Mouse (Mus musculus): ENCODE measurements around the gene Fam169b. TPM values are rescaled to one million over a fixed set of nuclear protein-coding genes. Genes with fewer than 3 reads are reported as not detected.
A peak's percentile ranks its signal among the peaks of the same experiment; 100 is the strongest.

Gene Fam169b
- total RNA-seq, 4 experiments from 2014 or later = 0.19 TPM; not detected in 3

GRCm38 (mm10) chr7:68318006-68318788 lies 44.6 kb downstream of the Fam169b start:
- DNase-seq (ENCODE audit: low spot score in 2 of 2) = peak in 1 of 2 experiments; percentile 40

- no peak for DNase-seq (ENCODE audit: low spot score in 2 of 2)
Observed at GRCm38 (mm10) chr7:68318979-68319378, 45.3 kb downstream of the Fam169b start.

- DNase-seq (ENCODE audit: low spot score in 2 of 2) = peak in 1 of 2 experiments; percentile 13
Observed at GRCm38 (mm10) chr7:68320078-68320810, 46.6 kb downstream of the Fam169b start.

- no peak for DNase-seq (ENCODE audit: low spot score in 2 of 2)
Observed at GRCm38 (mm10) chr7:68323051-68323450, 49.4 kb downstream of the Fam169b start.

GRCm38 (mm10) chr7:68326190-68326722 lies 52.6 kb downstream of the Fam169b start:
- no peak for DNase-seq (ENCODE audit: low spot score in 2 of 2)

GRCm38 (mm10) chr7:68329000-68329399 lies 55.4 kb downstream of the Fam169b start:
- DNase-seq (ENCODE audit: low spot score in 2 of 2) = no peak

GRCm38 (mm10) chr7:68332799-68333198 lies 59.2 kb downstream of the Fam169b start:
- no peak for DNase-seq (ENCODE audit: low spot score in 2 of 2)

GRCm38 (mm10) chr7:68337080-68337781 lies 63.6 kb downstream of the Fam169b start:
- DNase-seq (ENCODE audit: low spot score in 2 of 2) = no peak

- DNase-seq (ENCODE audit: low spot score in 2 of 2) = no peak
Observed at GRCm38 (mm10) chr7:68338680-68339079, 65.0 kb downstream of the Fam169b start.

GRCm38 (mm10) chr7:68344561-68344960 lies 70.9 kb downstream of the Fam169b start:
- DNase-seq (ENCODE audit: low spot score in 2 of 2) = no peak

GRCm38 (mm10) chr7:68345963-68346362 lies 72.3 kb downstream of the Fam169b start:
- no peak for DNase-seq (ENCODE audit: low spot score in 2 of 2)

GRCm38 (mm10) chr7:68355325-68356076 lies 81.9 kb downstream of the Fam169b start:
- DNase-seq (ENCODE audit: low spot score in 2 of 2) = no peak

GRCm38 (mm10) chr7:68357407-68357806 lies 83.8 kb downstream of the Fam169b start:
- DNase-seq (ENCODE audit: low spot score in 2 of 2) = peak in 1 of 2 experiments; percentile 21

GRCm38 (mm10) chr7:68362609-68363008 lies 89.0 kb downstream of the Fam169b start:
- no peak for DNase-seq (ENCODE audit: low spot score in 2 of 2)

- DNase-seq (ENCODE audit: low spot score in 2 of 2) = no peak
Observed at GRCm38 (mm10) chr7:68365711-68366110, 92.1 kb downstream of the Fam169b start.

GRCm38 (mm10) chr7:68368948-68369347 lies 95.3 kb downstream of the Fam169b start:
- no peak for DNase-seq (ENCODE audit: low spot score in 2 of 2)

GRCm38 (mm10) chr7:68369694-68370093 lies 96.1 kb downstream of the Fam169b start:
- DNase-seq (ENCODE audit: low spot score in 2 of 2) = peak; percentile 40 to 42

- DNase-seq (ENCODE audit: low spot score in 2 of 2) = no peak
Observed at GRCm38 (mm10) chr7:68374109-68374857, 100.6 kb downstream of the Fam169b start.

- DNase-seq (ENCODE audit: low spot score in 2 of 2) = no peak
Observed at GRCm38 (mm10) chr7:68382187-68382586, 108.5 kb downstream of the Fam169b start.

- no peak for DNase-seq (ENCODE audit: low spot score in 2 of 2)
Observed at GRCm38 (mm10) chr7:68386767-68387166, 113.1 kb downstream of the Fam169b start.

Measured in gastrocnemius, adult 8-10 months (tissue).